Mouse (Mus musculus): Measurements from ENCODE around the gene Diaph3. TPM values are rescaled to one million over a fixed set of nuclear protein-coding genes. Genes with fewer than 3 reads are reported as not detected.

The Diaph3 gene
- polyA plus RNA-seq, 1 experiment from 2014 or later, result 13.9 TPM

DNA sequence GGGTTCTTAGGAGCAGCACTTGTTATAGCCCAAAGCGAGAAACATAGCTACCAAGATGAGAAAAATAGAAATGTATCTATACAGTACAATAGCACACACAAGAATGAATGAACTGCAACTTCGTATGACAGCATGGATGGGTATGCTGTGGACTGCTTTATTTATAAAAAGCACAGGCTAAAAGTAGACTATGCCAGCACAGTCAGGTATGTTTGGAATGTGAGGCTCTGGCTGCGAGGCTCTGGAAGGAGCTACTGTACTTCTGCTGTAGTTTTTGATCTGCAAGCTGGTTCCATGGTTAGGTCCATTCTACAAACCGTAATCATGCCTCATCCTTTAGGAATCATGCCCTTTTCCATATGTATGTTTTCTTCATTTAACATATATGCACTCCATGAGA is 383.9 kb downstream of the Diaph3 start:
- peaks cover 6% of the 10 kb centered on the region; the same call in 1 of the 2 replicates for H3K4me1 ChIP-seq (replicated peaks; ENCODE audit: control insufficient read depth, insufficient read depth, low read length)
- peak overlapping the region; percentile 64; the same call in 1 of the 2 replicates for H3K27ac ChIP-seq (ENCODE audit: low read depth)
- no peak overlapping the region for H3K4me3 ChIP-seq (ENCODE audit: low read depth, low read length)
- H3K27me3 ChIP-seq (replicated peaks; ENCODE audit: control insufficient read depth, insufficient read depth, low read length), result no peaks in the 10 kb centered on the region
- no peak overlapping the region for H3K4me2 ChIP-seq (ENCODE audit: low read length)
- ATAC-seq (replicated peaks; ENCODE audit: low FRiP score, low TSS enrichment, low read depth), result peak; percentile 43; the same call in 1 of the 2 replicates
- no peaks in the 10 kb centered on the region for H3K36me3 ChIP-seq (ENCODE audit: control insufficient read depth, insufficient read depth, low read length)
- no peaks in the 10 kb centered on the region for H3K9me3 ChIP-seq (ENCODE audit: control insufficient read depth, low read length)
- 66% methylated on average over 4 of the region's 4 CpGs for WGBS
- H3K9ac ChIP-seq (ENCODE audit: low read length), result no peak overlapping the region
- DNase-seq (ENCODE audit: low spot score), result no peak

GRCm38 (mm10) chr14:86750351-86750750 is 390.7 kb downstream of the Diaph3 start:
- Histone ChIP-seq H3K36me3 (ENCODE audit: control insufficient read depth, insufficient read depth, low read length) (no peaks in the 10 kb centered on the region), H3K27ac (ENCODE audit: low read depth) (no peak overlapping the region), H3K9me3 (ENCODE audit: control insufficient read depth, low read length) (no peaks in the 10 kb centered on the region), H3K4me2 (ENCODE audit: low read length) (no peak overlapping the region), H3K4me1 (replicated peaks; ENCODE audit: control insufficient read depth, insufficient read depth, low read length) (no peaks in the 10 kb centered on the region; the same call in 1 of the 2 replicates), H3K27me3 (replicated peaks; ENCODE audit: control insufficient read depth, insufficient read depth, low read length) (no peaks in the 10 kb centered on the region), H3K9ac (ENCODE audit: low read length) (no peak overlapping the region), H3K4me3 (ENCODE audit: low read depth, low read length) (no peak overlapping the region)
- 87% methylated on average over 7 of the region's 7 CpGs for WGBS
- no peak for ATAC-seq (replicated peaks; ENCODE audit: low FRiP score, low TSS enrichment, low read depth)
- DNase-seq (ENCODE audit: low spot score), result no peak

DNA sequence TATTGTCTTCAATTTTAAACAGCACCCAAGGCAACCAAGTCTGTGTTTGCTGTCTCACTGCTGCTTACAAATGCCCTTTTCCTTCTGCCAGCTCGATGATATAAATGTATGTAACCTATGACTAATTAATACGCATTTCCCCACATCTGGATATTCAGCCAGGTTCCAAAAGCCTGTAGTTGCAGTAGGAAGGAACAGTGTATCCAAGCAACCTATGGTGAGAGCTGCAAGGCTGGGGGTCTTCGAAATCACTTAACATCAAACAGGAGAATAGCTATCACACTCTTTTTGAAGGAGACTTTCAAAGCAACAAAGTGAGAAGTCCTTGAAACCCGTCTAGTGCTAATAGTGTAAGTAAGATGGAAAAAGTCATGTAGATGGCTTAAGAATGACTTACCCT is 391.6 kb downstream of the Diaph3 start:
- DNase-seq (ENCODE audit: low spot score) (no peak), ATAC-seq (replicated peaks; ENCODE audit: low FRiP score, low TSS enrichment, low read depth) (no peak)
- Histone ChIP-seq H3K27me3 (replicated peaks; ENCODE audit: control insufficient read depth, insufficient read depth, low read length) (no peaks in the 10 kb centered on the region), H3K4me3 (ENCODE audit: low read depth, low read length) (no peak overlapping the region), H3K9ac (ENCODE audit: low read length) (no peak overlapping the region), H3K9me3 (ENCODE audit: control insufficient read depth, low read length) (no peaks in the 10 kb centered on the region), H3K36me3 (ENCODE audit: control insufficient read depth, insufficient read depth, low read length) (no peaks in the 10 kb centered on the region), H3K4me1 (replicated peaks; ENCODE audit: control insufficient read depth, insufficient read depth, low read length) (no peaks in the 10 kb centered on the region; the same call in 1 of the 2 replicates), H3K4me2 (ENCODE audit: low read length) (no peak overlapping the region), H3K27ac (ENCODE audit: low read depth) (no peak overlapping the region)
- WGBS, result 76% methylated on average over 4 of the region's 4 CpGs

- ATAC-seq (replicated peaks; ENCODE audit: low FRiP score, low TSS enrichment, low read depth), result peak; percentile 55; the same call in 1 of the 2 replicates
- H3K9ac ChIP-seq (ENCODE audit: low read length), result no peak overlapping the region
- no peaks in the 10 kb centered on the region for H3K27me3 ChIP-seq (replicated peaks; ENCODE audit: control insufficient read depth, insufficient read depth, low read length)
- WGBS, result 33% methylated on average over 7 of the region's 7 CpGs
- H3K36me3 ChIP-seq (ENCODE audit: control insufficient read depth, insufficient read depth, low read length), result no peaks in the 10 kb centered on the region
- H3K9me3 ChIP-seq (ENCODE audit: control insufficient read depth, low read length), result no peaks in the 10 kb centered on the region
- H3K4me1 ChIP-seq (replicated peaks; ENCODE audit: control insufficient read depth, insufficient read depth, low read length), result no peaks in the 10 kb centered on the region; the same call in 1 of the 2 replicates
- no peak overlapping the region for H3K4me2 ChIP-seq (ENCODE audit: low read length)
- no peak overlapping the region for H3K27ac ChIP-seq (ENCODE audit: low read depth)
- H3K4me3 ChIP-seq (ENCODE audit: low read depth, low read length), result no peak overlapping the region
- peak; percentile 52 for DNase-seq (ENCODE audit: low spot score)
These were observed 392.2 kb downstream of the Diaph3 start for GRCm38 (mm10) chr14:86748876-86749275.

GRCm38 (mm10) chr14:86744523-86744922 is 396.5 kb downstream of the Diaph3 start:
- no peaks in the 10 kb centered on the region; the same call in 1 of the 2 replicates for H3K4me1 ChIP-seq (replicated peaks; ENCODE audit: control insufficient read depth, insufficient read depth, low read length)
- DNase-seq (ENCODE audit: low spot score), result no peak

DNA sequence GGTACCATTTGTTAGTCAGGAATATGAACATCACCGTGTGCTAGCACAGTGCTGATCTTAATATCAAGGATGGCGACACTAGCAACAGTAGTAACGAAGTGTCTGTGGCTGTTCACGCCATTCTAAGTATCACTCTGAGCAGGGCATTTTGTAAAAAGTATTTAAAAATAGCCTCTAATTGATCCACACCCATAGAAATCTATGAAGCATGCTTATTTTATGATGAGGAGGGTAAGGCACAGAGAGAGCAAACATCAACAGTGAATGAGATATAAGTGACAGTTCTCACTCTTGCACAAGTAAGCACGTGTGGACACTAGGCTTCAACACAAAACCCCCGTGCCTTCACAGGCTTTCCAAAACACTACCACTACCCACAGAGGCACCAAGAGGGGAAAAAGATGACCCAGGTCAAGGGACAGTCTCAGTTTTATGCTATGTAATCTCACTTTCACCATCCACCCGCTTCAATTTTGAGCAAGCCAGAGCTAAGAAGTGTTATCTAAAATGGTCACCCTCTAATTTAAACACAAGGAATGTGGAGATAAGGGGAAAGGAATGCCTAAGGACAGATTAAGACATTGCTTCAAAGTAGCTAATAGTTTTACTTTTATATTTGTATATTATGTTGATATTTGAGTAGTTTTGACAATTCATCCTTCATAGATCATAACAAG is 399.0 kb downstream of the Diaph3 start:
- H3K27me3 ChIP-seq (replicated peaks; ENCODE audit: control insufficient read depth, insufficient read depth, low read length), result no peaks in the 10 kb centered on the region
- ATAC-seq (replicated peaks; ENCODE audit: low FRiP score, low TSS enrichment, low read depth), result no peak
- H3K9ac ChIP-seq (ENCODE audit: low read length), result no peak overlapping the region
- DNase-seq (ENCODE audit: low spot score), result no peak
- no peaks in the 10 kb centered on the region for H3K9me3 ChIP-seq (ENCODE audit: control insufficient read depth, low read length)
- no peaks in the 10 kb centered on the region for H3K4me1 ChIP-seq (replicated peaks; ENCODE audit: control insufficient read depth, insufficient read depth, low read length)
- 82% methylated on average over 7 of the region's 7 CpGs for WGBS
- no peak overlapping the region for H3K27ac ChIP-seq (ENCODE audit: low read depth)
- no peaks in the 10 kb centered on the region for H3K36me3 ChIP-seq (ENCODE audit: control insufficient read depth, insufficient read depth, low read length)
- H3K4me2 ChIP-seq (ENCODE audit: low read length), result no peak overlapping the region
- no peak overlapping the region for H3K4me3 ChIP-seq (ENCODE audit: low read depth, low read length)

More at GRCm38 (mm10) chr14:86744523-86744922, 396.5 kb downstream of the Diaph3 start:
- no peaks in the 10 kb centered on the region for H3K9me3 ChIP-seq (ENCODE audit: control insufficient read depth, low read length)
- no peak for ATAC-seq (replicated peaks; ENCODE audit: low FRiP score, low TSS enrichment, low read depth)
- 79% methylated on average over 6 of the region's 6 CpGs for WGBS
- no peak overlapping the region for H3K4me3 ChIP-seq (ENCODE audit: low read depth, low read length)
- no peak overlapping the region for H3K4me2 ChIP-seq (ENCODE audit: low read length)
- no peaks in the 10 kb centered on the region for H3K36me3 ChIP-seq (ENCODE audit: control insufficient read depth, insufficient read depth, low read length)
- no peaks in the 10 kb centered on the region for H3K27me3 ChIP-seq (replicated peaks; ENCODE audit: control insufficient read depth, insufficient read depth, low read length)
- no peak overlapping the region for H3K9ac ChIP-seq (ENCODE audit: low read length)
- no peak overlapping the region for H3K27ac ChIP-seq (ENCODE audit: low read depth)

DNA sequence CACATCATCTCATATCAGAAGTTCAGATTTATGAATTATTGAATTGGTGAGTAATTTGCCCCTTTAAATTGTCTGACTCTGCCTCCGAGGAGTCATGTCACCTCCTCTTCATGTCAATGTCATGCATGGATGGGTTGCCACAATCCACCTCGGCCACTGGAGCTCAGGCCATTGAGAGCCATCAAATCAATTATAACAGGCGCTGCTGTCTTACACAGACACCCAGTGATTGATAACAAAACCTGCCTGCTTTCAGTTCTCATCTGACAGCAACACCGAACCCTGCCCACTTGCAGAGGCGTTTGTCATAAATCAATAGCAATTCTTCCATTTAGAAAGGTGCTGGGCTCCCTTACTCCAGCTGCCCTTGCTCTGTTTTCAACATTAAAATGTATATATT is 402.1 kb downstream of the Diaph3 start:
- WGBS, result 50% methylated on average over 5 of the region's 5 CpGs

DNA sequence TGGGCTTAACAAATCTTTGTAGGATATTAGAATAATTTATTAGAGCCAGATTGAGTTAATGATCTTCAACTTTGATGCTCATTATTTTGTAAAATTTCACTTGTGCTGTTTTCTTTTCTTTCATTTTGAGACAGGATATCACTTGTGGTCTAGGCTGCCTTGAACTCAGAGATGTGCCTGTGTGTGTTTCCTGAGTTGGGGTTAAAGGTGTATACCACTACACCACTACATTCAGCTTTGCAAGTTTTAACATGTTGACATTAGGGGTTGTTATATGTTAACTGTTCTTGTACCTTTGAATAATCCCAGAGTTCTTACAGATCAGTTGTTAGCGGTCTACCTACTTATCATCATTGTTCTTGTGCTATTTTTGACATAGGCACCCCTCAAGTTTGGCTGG is 404.4 kb downstream of the Diaph3 start:
- DNase-seq (ENCODE audit: low spot score) (no peak), ATAC-seq (replicated peaks; ENCODE audit: low FRiP score, low TSS enrichment, low read depth) (no peak)
- WGBS, result 90% methylated on average over 1 of the region's 1 CpGs
- no peaks in the 10 kb centered on the region for H3K9me3 ChIP-seq (ENCODE audit: control insufficient read depth, low read length)
- H3K27me3 ChIP-seq (replicated peaks; ENCODE audit: control insufficient read depth, insufficient read depth, low read length), result no peaks in the 10 kb centered on the region
- H3K27ac ChIP-seq (ENCODE audit: low read depth), result no peak overlapping the region
- no peaks in the 10 kb centered on the region for H3K4me1 ChIP-seq (replicated peaks; ENCODE audit: control insufficient read depth, insufficient read depth, low read length)
- no peak overlapping the region for H3K4me3 ChIP-seq (ENCODE audit: low read depth, low read length)
- H3K9ac ChIP-seq (ENCODE audit: low read length), result no peak overlapping the region
- H3K4me2 ChIP-seq (ENCODE audit: low read length), result no peak overlapping the region
- no peaks in the 10 kb centered on the region for H3K36me3 ChIP-seq (ENCODE audit: control insufficient read depth, insufficient read depth, low read length)

More for the DNA sequence above, 402.1 kb downstream of the Diaph3 start:
- H3K4me3 ChIP-seq (ENCODE audit: low read depth, low read length), result no peak overlapping the region
- DNase-seq (ENCODE audit: low spot score) (no peak), ATAC-seq (replicated peaks; ENCODE audit: low FRiP score, low TSS enrichment, low read depth) (no peak)
- no peak overlapping the region for H3K4me2 ChIP-seq (ENCODE audit: low read length)
- H3K36me3 ChIP-seq (ENCODE audit: control insufficient read depth, insufficient read depth, low read length), result no peaks in the 10 kb centered on the region
- no peaks in the 10 kb centered on the region for H3K9me3 ChIP-seq (ENCODE audit: control insufficient read depth, low read length)
- no peak overlapping the region for H3K27ac ChIP-seq (ENCODE audit: low read depth)
- no peaks in the 10 kb centered on the region for H3K4me1 ChIP-seq (replicated peaks; ENCODE audit: control insufficient read depth, insufficient read depth, low read length)
- H3K9ac ChIP-seq (ENCODE audit: low read length), result no peak overlapping the region
- no peaks in the 10 kb centered on the region for H3K27me3 ChIP-seq (replicated peaks; ENCODE audit: control insufficient read depth, insufficient read depth, low read length)

- no peak overlapping the region for H3K4me2 ChIP-seq (ENCODE audit: low read length)
- H3K9me3 ChIP-seq (ENCODE audit: control insufficient read depth, low read length), result no peaks in the 10 kb centered on the region
- H3K27me3 ChIP-seq (replicated peaks; ENCODE audit: control insufficient read depth, insufficient read depth, low read length), result no peaks in the 10 kb centered on the region
- H3K27ac ChIP-seq (ENCODE audit: low read depth), result no peak overlapping the region
- DNase-seq (ENCODE audit: low spot score), result no peak
- no peaks in the 10 kb centered on the region for H3K36me3 ChIP-seq (ENCODE audit: control insufficient read depth, insufficient read depth, low read length)
- H3K4me1 ChIP-seq (replicated peaks; ENCODE audit: control insufficient read depth, insufficient read depth, low read length), result no peaks in the 10 kb centered on the region
- no peak overlapping the region for H3K9ac ChIP-seq (ENCODE audit: low read length)
- no peak overlapping the region for H3K4me3 ChIP-seq (ENCODE audit: low read depth, low read length)
- WGBS, result 29% methylated on average over 1 of the region's 1 CpGs
- no peak for ATAC-seq (replicated peaks; ENCODE audit: low FRiP score, low TSS enrichment, low read depth)
These were observed 409.7 kb downstream of the Diaph3 start for GRCm38 (mm10) chr14:86731300-86731699.
